Mouse (Mus musculus) bone marrow, adult 2 months (tissue): ENCODE results near the gene Rbm3.

Source experiments
- CTCF ChIP-seq: fragments of 200-500 bp; IDR thresholded peaks from 2 replicates; pipeline ENCODE4 v1.5.1; 2011; ENCODE audit warnings: low read length, control low read depth; ENCODE audit not compliant: control insufficient read depth, insufficient read depth
- POLR2A ChIP-seq: fragments of 200-500 bp; IDR thresholded peaks from 2 replicates; pipeline ENCODE4 v1.6.1; 2011; ENCODE audit warnings: low read depth, mild to moderate bottlenecking, control low read depth, low read length, borderline replicate concordance; ENCODE audit not compliant: control insufficient read depth

DNA sequence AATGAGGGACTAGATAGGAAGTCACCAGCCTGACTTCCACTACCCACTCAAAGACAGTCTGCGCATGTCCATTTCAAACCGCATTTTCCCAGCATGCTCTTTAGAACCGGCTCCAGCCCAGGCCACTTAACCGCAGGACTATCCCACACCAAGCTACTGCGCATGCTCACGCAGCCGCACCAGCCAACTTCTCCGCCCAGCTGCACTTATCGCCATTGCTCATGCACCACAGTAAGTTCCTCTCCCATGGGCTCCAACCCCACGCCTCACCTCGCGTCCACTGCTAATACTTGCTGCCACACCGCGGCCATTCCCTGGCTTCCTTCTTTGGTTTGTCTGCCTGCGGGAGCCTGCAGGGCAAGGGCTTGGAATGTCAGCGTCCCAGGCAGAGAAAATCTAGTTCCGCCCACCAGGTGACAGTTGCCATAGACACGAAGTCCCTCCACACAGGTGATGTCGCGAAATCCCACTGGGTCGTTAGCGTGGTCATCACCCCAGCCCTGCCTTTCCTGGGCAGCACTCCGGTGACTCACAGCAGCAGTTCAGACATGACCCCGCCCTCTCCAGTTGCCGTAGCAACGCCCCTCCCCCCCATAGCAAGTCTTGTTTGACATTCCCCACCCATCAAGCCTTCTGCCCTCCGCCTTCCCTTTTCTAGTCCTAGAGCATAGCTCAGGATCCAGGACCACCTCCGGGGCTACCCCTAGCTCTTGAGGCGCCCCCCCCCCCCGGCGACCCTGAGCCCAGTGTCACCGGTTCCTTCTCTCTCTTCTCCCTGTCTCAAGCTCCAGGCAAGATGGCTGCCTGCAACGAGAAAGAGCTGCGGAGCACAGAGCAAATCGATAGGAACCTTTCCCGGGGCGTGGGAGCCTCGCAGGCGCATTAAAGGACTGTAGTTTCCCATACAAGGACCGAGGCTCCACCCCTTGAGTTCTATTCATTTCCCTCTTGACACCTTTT lies 13.4 kb downstream of the Rbm3 start, which contains the start of gene Wdr13:
- TF ChIP-seq CTCF (no peak), POLR2A (peak; percentile 87; the same call in 1 of the 2 replicates)
